Mouse (Mus musculus) midbrain, embryonic 12.5 days (tissue): ENCODE data around the gene Tmem208. TPM values are rescaled to one million over a fixed set of nuclear protein-coding genes. Genes with fewer than 3 reads are reported as not detected.

ENCODE experiments used
- ATAC-seq: fragments of 200-750 bp; cut with Nextera tagmentation; 2 replicates; pipeline ENCODE4 v1.8.0; 2017; ENCODE audit warnings: low read depth, moderate TSS enrichment, moderate library complexity; ENCODE audit not compliant: low FRiP score
- H3K27ac ChIP-seq: fragments of 300-500 bp; sonication (generic); replicated peaks from 2 replicates; pipeline ENCODE4 v1.5.1; 2016; ENCODE audit warnings: mild to moderate bottlenecking
- H3K27me3 ChIP-seq: fragments of 300-500 bp; sonication (generic); 2 replicates; pipeline ENCODE4 v1.6.1; 2016; ENCODE audit warnings: mild to moderate bottlenecking
- H3K36me3 ChIP-seq: fragments of 300-500 bp; sonication (generic); 2 replicates; pipeline ENCODE4 v1.6.1; 2016
- H3K4me1 ChIP-seq: fragments of 300-500 bp; sonication (generic); 2 replicates; pipeline ENCODE4 v1.6.1; 2016
- H3K4me2 ChIP-seq: fragments of 300-500 bp; sonication (generic); replicated peaks from 2 replicates; pipeline ENCODE4 v1.6.1; 2016; ENCODE audit warnings: mild to moderate bottlenecking, moderate library complexity
- H3K4me3 ChIP-seq: fragments of 300-500 bp; sonication (generic); 2 replicates; pipeline ENCODE4 v1.5.1; 2016; ENCODE audit warnings: mild to moderate bottlenecking
- H3K9ac ChIP-seq: fragments of 300-500 bp; sonication (generic); replicated peaks from 2 replicates; pipeline ENCODE4 v1.6.1; 2016; ENCODE audit warnings: mild to moderate bottlenecking, moderate library complexity
- H3K9me3 ChIP-seq: fragments of 300-500 bp; sonication (generic); 2 replicates; pipeline ENCODE4 v1.6.1; 2016; ENCODE audit warnings: mild to moderate bottlenecking
- whole genome bisulfite sequencing: fragments of 180-500 bp; shearing (Covaris S2); methylation state at CpG from one replicate; pipeline ENCODE4 v1.1.7; 2016; 5-methylcytosine and 5-hydroxymethylcytosine counted together
- polyA plus RNA-seq: library from polyadenylated mRNA; unstranded; fragments of >200 nt; fragmentation: Nextera tagmentation; extraction: Ambion mirVana; gene quantifications from 2 replicates; pipeline ENCODE4 v1.2.1, GENCODE M21; 2016

Tmem208 gene
- polyA plus RNA-seq, 1 experiment from 2014 or later, result 93.7 TPM

DNA sequence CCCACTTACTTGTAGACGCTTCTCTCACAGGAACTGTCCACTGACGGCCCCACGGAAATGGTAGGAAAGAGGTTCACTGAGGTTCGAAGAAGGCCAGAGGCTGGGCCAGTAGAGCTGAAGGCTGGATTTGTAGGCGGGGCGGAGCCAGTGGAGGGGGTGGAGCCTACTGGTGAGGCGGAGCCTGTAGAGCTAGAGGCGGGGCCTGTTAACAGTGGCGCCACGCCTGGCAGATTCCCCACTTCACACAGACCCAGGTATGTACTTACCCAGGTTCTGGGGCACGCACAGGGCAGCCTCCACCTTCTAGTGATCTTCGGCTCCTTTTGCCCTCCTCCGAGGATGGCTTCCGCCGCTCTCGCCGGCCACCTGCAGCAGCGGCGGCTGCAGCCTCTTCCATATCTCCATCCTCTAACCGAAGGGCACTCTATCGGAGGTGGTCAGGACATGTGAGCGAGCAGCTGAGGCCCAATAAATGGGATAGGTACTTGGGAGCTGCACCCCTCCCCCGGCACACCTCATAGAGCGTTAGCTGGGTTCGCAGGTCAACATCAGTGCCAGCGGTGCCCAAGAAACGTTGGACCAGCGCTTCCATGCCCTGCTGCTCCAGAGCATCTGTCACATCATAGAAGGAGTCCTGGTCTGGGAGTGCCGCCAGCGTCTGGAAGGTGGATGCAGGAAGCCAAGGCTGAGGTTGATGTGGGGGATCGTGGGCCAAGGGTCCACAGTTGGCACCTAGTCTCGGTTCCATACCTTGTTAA lies 10.4 kb downstream of the Tmem208 start:
- peaks cover 39% of the 10 kb centered on the region for H3K36me3 ChIP-seq
- H3K27me3 ChIP-seq, result no peaks in the 10 kb centered on the region
- no peak overlapping the region for H3K9ac ChIP-seq
- H3K4me2 ChIP-seq, result no peak overlapping the region
- no peak overlapping the region for H3K4me3 ChIP-seq
- WGBS, result 45% methylated on average over 31 of the region's 32 CpGs
- H3K27ac ChIP-seq, result no peak overlapping the region
- peak; percentile 53; the same call in 1 of the 2 replicates for ATAC-seq
- no peaks in the 10 kb centered on the region for H3K4me1 ChIP-seq
- H3K9me3 ChIP-seq, result no peaks in the 10 kb centered on the region

- H3K27me3 ChIP-seq, result no peaks in the 10 kb centered on the region
- H3K9me3 ChIP-seq, result no peaks in the 10 kb centered on the region
- peaks cover 22% of the 10 kb centered on the region for H3K36me3 ChIP-seq
- no peak overlapping the region for H3K27ac ChIP-seq
- 63% methylated on average over 4 of the region's 4 CpGs for WGBS
- no peaks in the 10 kb centered on the region for H3K4me1 ChIP-seq
- ATAC-seq, result no peak
- H3K4me3 ChIP-seq, result no peak overlapping the region
- no peak overlapping the region for H3K4me2 ChIP-seq
- H3K9ac ChIP-seq, result no peak overlapping the region
These were observed 12.8 kb downstream of the Tmem208 start for GRCm38 (mm10) chr8:105338992-105339391.

DNA sequence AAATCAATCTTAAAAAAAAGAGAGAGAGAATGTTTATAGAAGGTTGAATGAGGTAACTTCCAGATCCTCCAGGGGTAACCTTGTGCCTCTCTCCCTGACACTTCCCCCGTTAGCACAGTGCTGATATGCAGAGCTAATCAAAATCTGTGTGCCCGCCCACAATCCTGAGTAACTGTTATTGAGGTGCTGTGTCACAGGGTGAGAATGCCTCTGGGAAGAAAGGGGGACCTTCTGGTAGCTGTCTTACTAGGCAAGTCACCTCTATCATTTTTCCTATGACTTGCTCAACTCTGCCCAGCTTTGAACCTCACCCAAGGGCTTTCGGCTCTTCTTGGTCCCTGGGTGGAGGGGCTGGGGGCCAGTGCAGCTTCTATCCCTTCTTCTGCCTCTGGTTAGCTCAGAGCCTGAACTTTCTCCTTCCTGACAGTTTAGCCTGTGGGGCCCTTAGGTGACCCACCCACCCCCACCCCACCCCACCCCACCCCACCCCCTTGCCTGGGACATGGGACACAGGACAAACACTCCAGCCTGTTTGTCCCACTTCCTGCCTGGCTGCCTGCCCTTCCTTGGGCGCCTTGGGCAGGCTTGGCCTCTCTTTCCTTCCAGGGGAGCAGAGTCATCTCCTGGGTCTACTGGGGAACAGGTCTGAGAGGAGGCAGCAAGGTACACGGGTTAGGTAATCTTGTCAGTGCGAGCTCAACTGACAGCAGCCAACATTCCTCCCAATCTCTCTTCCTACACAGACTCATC lies 13.9 kb downstream of the Tmem208 start:
- Histone ChIP-seq H3K4me1 (no peaks in the 10 kb centered on the region), H3K27ac (no peak overlapping the region), H3K4me2 (no peak overlapping the region), H3K4me3 (no peak overlapping the region), H3K9me3 (no peaks in the 10 kb centered on the region), H3K27me3 (no peaks in the 10 kb centered on the region), H3K36me3 (peaks cover 12% of the 10 kb centered on the region; the same call in 1 of the 2 replicates), H3K9ac (no peak overlapping the region)
- WGBS, result 82% methylated on average over 6 of the region's 6 CpGs
- ATAC-seq, result no peak

- WGBS, result 62% methylated on average over 8 of the region's 8 CpGs
- H3K36me3 ChIP-seq, result 0 out of 2 replicates have a peak, but pooled peaks cover 5% of the 10 kb centered on the region
- H3K27ac ChIP-seq, result no peak overlapping the region
- no peak overlapping the region for H3K4me2 ChIP-seq
- ATAC-seq, result no peak
- H3K9me3 ChIP-seq, result no peaks in the 10 kb centered on the region
- peaks cover 9% of the 10 kb centered on the region for H3K4me1 ChIP-seq
- no peak overlapping the region for H3K4me3 ChIP-seq
- H3K9ac ChIP-seq, result no peak overlapping the region
- peaks cover 4% of the 10 kb centered on the region for H3K27me3 ChIP-seq
These were observed 15.2 kb downstream of the Tmem208 start for GRCm38 (mm10) chr8:105341399-105341798.

DNA sequence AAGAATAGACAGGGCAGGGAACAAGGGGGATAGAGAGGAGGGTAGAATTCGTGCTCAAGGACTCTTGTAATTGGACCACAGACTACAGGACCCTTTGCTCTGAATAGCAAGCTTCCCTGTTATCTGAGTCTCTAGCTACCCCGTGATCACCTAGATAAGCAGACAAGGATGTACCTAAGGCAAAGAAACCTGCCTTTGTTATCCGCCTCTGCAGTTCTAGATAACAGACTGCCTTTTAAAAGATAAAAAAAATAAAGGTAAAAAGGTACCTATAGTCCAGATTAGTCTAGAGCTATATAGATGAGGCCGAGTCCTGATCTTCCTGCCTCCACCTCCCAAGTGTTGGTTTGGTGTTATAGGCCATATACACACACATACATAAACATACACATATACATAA lies 16.6 kb downstream of the Tmem208 start:
- H3K9ac ChIP-seq, result no peak overlapping the region
- WGBS, result 88% methylated on average over 4 of the region's 4 CpGs
- H3K27me3 ChIP-seq, result peaks cover 16% of the 10 kb centered on the region
- peaks cover 21% of the 10 kb centered on the region for H3K4me1 ChIP-seq
- H3K36me3 ChIP-seq, result no peaks in the 10 kb centered on the region
- no peak overlapping the region for H3K4me2 ChIP-seq
- H3K9me3 ChIP-seq, result no peaks in the 10 kb centered on the region
- ATAC-seq, result no peak
- no peak overlapping the region for H3K27ac ChIP-seq
- H3K4me3 ChIP-seq, result no peak overlapping the region

- Histone ChIP-seq H3K9me3 (no peaks in the 10 kb centered on the region), H3K4me1 (peaks cover 24% of the 10 kb centered on the region), H3K27me3 (peaks cover 16% of the 10 kb centered on the region), H3K36me3 (no peaks in the 10 kb centered on the region), H3K4me3 (no peak overlapping the region), H3K9ac (no peak overlapping the region), H3K4me2 (no peak overlapping the region), H3K27ac (no peak overlapping the region)
- WGBS, result 73% methylated on average over 8 of the region's 8 CpGs
- ATAC-seq, result no peak
These were observed 17.8 kb downstream of the Tmem208 start for GRCm38 (mm10) chr8:105343791-105344574.

DNA sequence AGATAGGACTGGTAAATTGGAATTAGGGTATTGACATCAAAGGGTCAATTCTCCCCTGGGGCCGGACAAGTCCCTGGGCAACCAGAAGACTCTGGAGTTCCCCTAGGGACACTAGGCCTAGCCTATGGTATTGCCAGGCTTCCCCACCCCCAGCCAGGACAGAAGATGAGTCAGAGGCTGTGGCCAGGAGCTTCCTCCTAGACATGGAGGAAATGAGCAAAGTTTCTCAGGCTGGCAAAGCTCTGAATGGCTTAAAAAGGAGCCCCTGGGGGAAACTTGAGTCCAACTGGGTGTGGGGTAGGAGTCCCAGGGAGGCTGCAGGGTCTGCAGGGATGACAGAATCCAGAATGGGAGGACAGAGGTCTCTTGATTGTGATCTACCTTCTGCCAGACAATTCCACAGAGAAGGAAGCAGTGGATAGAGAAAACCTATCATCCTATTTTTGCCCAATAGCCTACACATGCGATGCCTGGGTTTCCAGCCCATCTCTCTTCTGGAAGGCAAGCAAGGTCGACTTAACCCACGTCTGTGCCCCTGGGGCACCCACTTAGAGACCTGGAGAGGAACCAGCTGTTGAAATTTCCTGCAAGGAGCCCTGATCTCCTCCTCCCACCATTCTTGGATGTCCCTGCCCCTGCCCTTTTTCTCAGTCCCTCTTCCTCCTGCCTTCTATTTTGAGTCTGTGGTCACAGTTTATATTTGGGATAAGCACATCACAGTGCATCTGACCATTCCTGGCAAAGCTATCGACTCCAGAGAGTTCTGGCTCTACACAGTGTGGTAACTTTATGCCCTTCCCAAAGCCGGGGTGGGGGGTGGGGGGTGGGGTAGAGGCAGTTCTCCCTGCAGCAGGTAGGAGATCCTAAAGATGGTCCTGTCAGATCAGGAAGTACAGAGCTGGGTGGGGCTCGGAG lies 19.2 kb downstream of the Tmem208 start:
- 80% methylated on average over 7 of the region's 7 CpGs for WGBS
- H3K4me2 ChIP-seq, result no peak overlapping the region
- no peak overlapping the region for H3K27ac ChIP-seq
- peak overlapping the region; percentile 29 for H3K9ac ChIP-seq
- ATAC-seq, result no peak
- no peak overlapping the region for H3K4me3 ChIP-seq
- H3K36me3 ChIP-seq, result no peaks in the 10 kb centered on the region
- H3K4me1 ChIP-seq, result peaks cover 37% of the 10 kb centered on the region
- H3K9me3 ChIP-seq, result no peaks in the 10 kb centered on the region
- H3K27me3 ChIP-seq, result peaks cover 18% of the 10 kb centered on the region

DNA sequence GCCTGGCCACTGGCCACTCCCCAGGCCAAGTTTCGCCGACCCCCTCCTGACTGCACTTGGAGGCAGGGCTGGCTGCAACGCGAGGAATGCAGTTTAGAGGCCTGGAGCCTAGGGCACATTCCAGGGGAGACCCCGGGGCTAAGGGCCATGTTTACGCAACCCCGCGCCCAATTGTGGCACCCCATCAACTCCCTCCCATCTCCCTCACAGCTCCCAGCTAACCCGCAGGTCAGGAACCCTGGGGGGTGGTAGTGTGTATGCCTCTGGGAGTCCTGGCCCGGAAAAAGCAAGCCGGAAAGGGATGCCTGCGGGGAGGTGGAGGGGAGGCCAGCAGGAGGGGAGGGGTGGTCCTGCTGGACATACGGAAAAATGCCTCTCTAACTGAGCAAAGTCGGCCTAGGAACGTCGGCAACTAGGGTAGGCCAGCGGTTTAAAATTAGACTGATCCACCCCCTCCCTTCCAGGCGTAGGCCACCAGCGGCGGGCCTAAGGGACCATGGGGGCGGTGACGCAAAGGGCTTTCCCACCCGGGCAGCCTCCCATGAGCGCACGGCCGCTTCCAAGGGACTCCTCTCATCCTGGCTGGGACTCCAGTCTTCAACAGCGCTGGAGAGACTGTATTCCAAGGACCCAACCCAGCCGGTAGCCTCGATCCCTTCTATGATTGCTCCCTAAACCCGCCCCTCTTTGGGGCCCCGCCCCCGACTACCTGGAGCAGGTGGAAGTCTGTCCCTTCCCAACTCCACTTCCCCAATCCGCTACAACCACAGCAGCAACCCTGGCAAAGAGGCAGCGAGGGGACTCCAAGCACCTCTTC lies 20.7 kb downstream of the Tmem208 start:
- Histone ChIP-seq H3K4me1 (peaks cover 41% of the 10 kb centered on the region), H3K27ac (0 out of 2 replicates have a peak overlapping the region, but pooled peaks have one; percentile 49), H3K4me2 (peak overlapping the region; percentile 89), H3K4me3 (peak overlapping the region; percentile 57), H3K36me3 (no peaks in the 10 kb centered on the region), H3K27me3 (peaks cover 25% of the 10 kb centered on the region), H3K9me3 (no peaks in the 10 kb centered on the region), H3K9ac (peak overlapping the region; percentile 58)
- 2% methylated on average over 34 of the region's 34 CpGs for WGBS
- peak; percentile 24 for ATAC-seq

GRCm38 (mm10) chr8:105347428-105348221 lies 21.5 kb downstream of the Tmem208 start, which contains the start of gene Fhod1:
Gene Fhod1 (minus strand): TSS chr8:105347953.
- Histone ChIP-seq H3K9me3 (no peaks in the 10 kb centered on the region), H3K27me3 (peaks cover 25% of the 10 kb centered on the region), H3K4me2 (peak within 1 kb of the TSS; percentile 89), H3K27ac (peak within 1 kb of the TSS; percentile 65), H3K36me3 (no peaks in the 10 kb centered on the region), H3K4me1 (peaks cover 41% of the 10 kb centered on the region), H3K9ac (peak within 1 kb of the TSS; percentile 70), H3K4me3 (peak within 1 kb of the TSS; percentile 57)
- peak; percentile 87 for ATAC-seq
- under 1% methylated on average over 53 of the region's 53 CpGs for WGBS
